ENCODE assay signal across 22 mouse cellular contexts in the genomic region with DNA sequence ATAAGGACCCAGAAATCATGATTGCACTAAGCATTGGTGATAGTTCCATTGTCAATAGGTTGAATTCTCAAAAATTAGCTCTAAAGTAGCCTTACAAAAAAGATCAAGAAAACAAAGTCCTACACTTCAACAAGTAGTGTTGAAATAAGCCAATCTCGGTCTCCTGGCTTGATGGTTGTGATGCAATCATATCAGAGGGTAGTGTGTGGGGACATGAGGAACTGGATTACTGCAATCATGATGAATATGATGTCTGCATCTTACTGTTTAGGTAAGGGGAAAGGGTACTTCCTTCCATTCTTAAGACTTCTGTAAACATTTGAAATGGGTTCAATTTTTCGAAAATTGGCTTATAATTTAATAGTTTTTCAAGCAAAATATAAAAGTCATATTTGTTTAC.
DNase-seq lines count a peak whose midpoint lies in the region; ATAC-seq lines count a peak whose summit lies in the region.
"Had no signal": no experiment of that assay in that cellular context is flagged by ENCODE, and none has a peak within 500 bp of the region (broad histone marks: within the 10 kb centered on the region; RNA-seq: fewer than 3 reads in every experiment).

No protein-coding gene starts in this region.

- H3K4me2 ChIP-seq in liver, embryonic 12.5 days, result no peak overlapping the region

- H3K4me1 ChIP-seq in liver, embryonic 12.5 days, result no peaks in the 10 kb centered on the region

- no peaks in the 10 kb centered on the region for H3K27me3 ChIP-seq in liver, embryonic 12.5 days (replicated peaks)
- H3K27me3 ChIP-seq: CH12.LX, Patski had no signal

- H3K9ac ChIP-seq in liver, embryonic 12.5 days, result no peak overlapping the region

- peak; percentile 49 for DNase-seq in 416B (ENCODE audit: low read depth)
- DNase-seq in urinary bladder, postnatal 4 days (ENCODE audit: low spot score in 2 of 2), result no peak
- no peak for DNase-seq in cerebellum, adult 8-10 months
- DNase-seq: adrenal gland, adult 2 months; adrenal gland, adult 8-10 months; adrenal gland, postnatal 10 days; adrenal gland, postnatal 14 days; adrenal gland, postnatal 25 days; adrenal gland, postnatal 36 days; B cell, adult 2 months; cerebellum, adult 11 months; cerebellum, adult 11-12 months; cerebellum, adult 18-20 months; cerebellum, adult 2 months had no signal

- peak; percentile 53; the same call in 1 of the 2 replicates for ATAC-seq in granulocyte monocyte progenitor cell, adult 5-6 weeks (replicated peaks; ENCODE audit: poor library complexity, severe bottlenecking)
- peak; percentile 64 for ATAC-seq in megakaryocyte progenitor cell, adult 5-6 weeks (replicated peaks; ENCODE audit: poor library complexity)
- no peak for ATAC-seq in liver, embryonic 12.5 days
- ATAC-seq: activated CD4-positive, CD25-positive, alpha-beta regulatory T cell, adult 4 months; CD4-positive, CD25-positive, alpha-beta regulatory T cell, adult 4 months; Patski had no signal

- no peaks in the 10 kb centered on the region for H3K36me3 ChIP-seq in liver, embryonic 12.5 days
- H3K36me3 ChIP-seq: G1E had no signal

- no peak overlapping the region for H3K4me3 ChIP-seq in liver, embryonic 12.5 days

- no peaks in the 10 kb centered on the region for H3K9me3 ChIP-seq in liver, embryonic 12.5 days (replicated peaks)
- H3K9me3 ChIP-seq: G1E had no signal

- H3K27ac ChIP-seq in liver, embryonic 12.5 days, result no peak overlapping the region

- WGBS in liver, embryonic 12.5 days (ENCODE audit: insufficient replicate concordance), result 39% methylated on average over 2 of the region's 2 CpGs
